Mouse (Mus musculus): ENCODE results near the gene Ccdc181.
A peak's percentile ranks its signal among the peaks of the same experiment; 100 is the strongest.

The Ccdc181 gene

DNA sequence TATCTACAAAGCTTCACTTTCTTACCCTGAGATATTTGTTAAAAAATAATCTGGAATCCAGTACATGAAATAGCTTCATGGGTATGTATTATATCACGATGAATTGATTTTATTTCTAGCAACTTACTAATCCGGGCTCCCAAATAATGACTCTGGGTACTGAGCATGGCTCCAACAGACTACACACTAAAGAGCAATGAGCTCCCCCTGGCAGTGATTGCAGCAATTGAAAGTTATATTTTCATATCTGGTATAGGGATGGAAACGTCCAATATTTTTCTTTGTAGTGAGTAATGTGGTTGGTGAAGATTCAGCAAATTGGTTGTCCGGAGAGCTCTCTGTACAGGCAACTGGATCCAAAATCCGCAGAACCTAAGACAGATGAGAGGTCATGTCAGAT lies 16.7 kb downstream of the Ccdc181 start:
- no peak for DNase-seq

DNA sequence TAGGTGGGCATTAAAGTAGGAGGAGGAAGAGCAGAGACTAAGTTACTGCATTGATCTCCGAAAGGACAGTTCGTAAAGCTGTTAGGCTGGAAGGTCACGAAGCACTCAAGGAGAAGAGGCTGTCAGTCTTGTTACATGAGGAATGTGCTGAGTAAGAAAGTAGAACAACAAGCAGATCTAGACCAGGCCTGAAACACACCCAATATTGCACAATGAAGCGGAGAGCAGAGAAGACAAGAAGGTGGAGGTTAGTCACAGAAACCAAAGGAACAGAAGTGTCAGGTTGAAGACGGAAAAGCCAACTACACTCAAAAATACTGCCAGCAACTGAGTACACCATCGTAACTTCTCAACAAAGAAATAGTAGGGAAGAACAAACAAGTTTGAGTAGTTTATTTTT lies 18.7 kb downstream of the Ccdc181 start:
- DNase-seq: no peak

DNA sequence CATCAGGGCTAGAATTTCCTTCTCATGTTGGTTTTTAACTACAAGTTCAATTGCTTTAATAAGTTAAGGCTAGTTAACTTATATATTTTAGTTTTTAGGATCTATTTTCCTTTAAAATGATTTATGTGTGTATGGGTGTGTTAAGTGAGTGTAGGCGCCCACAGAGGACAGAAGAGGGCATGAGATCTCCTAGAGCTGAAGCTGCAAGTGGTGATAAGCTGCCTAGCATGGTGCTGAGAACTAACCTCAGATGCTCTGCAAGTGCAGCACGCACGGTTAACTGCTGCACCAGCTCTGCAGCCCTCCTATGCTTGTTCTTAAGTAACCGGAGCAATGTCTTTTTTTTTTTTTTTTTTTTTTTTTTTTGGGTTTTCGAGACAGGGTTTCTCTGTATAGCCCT lies 21.1 kb downstream of the Ccdc181 start:
- no peak for DNase-seq

DNA sequence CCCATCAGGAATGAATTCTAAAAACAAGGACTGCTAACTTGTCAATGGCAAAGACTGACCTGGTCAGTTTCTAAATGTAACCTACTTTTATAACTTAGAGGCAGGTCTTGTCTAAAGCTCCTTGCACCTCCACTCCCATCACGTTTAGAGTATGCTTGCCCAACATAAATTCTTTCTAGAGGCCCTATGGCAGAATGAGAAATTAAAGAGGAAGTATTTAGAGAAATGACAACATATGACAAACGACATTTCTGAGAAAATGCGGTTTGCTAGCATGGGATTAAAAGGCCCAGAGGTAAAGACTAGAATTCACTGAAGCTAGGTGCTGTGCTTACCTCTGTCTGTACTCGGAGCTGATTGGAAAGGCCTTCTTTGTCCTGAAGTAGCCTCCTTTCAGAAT lies 26.6 kb downstream of the Ccdc181 start:
- DNase-seq: no peak

DNA sequence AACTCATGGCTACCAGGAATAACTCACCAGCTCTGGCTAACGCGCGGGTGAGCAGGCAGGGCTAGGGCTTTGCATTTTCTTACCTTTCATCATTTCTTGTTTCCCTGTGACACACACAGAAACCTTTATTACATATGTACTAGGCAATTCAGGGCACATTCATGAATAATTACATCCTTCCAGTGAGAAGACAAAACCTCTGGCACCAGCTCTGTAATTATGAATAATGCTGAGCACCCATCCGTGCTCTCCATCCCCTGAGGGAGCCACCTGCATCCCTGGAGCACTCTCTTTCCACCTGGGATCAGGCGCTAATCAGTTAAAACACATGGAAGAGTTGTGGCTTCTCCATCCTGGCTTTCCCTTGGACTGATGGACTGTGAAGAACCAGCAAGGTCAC lies 28.4 kb downstream of the Ccdc181 start, which contains the start of gene Nme7:
Gene Nme7 (plus strand): TSS at position 301 of the 400 bp plus-strand sequence.
- no peak for DNase-seq

DNA sequence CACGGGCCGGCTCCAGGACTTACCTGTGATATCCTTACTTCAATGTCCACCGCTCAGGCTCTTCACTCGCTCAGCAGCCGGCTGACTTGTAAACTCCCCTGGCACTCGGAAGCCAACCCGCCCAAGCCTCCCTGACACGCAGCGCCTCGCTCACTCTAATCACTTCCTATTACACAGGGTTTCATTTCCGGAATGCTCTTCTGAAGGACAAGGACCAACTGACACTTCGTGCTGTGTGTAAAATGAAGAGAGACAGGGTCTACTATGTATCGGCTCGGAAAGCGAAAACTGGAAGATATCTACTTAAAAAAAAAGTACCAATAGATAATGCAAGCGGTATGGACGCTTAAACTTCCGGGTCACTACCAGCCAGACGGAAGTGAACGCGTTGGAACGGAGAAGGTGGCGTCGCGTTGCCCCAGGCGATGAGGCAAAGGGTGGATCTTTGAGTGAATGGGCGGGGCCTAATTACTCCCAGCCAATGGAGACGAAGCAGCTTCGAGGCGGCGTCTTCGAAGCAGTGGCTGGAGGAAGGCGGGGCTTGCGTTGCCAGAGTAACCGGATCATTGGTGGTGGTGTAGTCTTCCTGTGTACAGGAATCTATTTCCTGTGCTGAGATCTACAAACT lies 31.9 kb downstream of the Ccdc181 start, which contains the start of gene Blzf1:
Gene Blzf1 (minus strand): TSS at position 366 of the 628 bp plus-strand sequence.
- DNase-seq: peak; percentile 92 to 98

DNA sequence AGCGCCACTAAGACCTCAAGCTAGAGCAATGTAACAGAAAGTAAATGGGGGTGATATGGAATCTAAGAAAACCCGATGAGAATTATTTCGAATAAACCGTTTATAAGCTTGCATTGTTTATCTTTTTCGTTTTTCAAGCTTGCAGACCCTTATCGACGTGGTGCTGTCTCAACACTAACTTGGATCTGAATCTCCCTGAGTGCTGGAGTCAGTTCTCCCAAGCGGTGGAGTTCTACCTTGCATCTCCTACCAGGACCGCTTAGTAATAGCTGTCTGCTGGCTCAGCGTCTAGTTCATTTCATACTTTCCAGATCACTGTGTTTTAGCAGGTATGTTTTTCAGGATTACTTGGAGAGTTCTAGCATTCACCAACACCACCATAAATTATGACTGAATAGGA lies 32.5 kb downstream of the Ccdc181 start:
- no peak for DNase-seq

DNA sequence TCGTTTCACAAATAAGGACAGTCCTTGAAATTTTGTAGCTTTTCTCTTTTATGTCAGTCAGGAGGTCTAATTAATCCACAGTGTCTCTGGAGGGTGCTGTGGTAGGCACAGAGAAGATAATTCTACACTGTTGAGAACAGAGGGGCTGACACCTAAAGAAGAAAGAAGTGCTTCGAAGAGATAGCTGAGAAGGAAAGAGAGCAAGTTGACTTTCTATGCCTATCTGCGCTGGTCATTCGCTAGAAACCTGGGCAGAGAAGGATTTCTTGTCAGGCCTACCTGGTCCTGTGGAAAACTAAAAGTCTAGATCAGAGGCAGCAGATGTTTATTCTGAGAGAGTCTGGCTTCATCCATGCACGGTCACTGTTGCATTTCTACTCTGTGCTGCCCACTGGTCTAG lies 38.7 kb downstream of the Ccdc181 start:
- no peak for DNase-seq

DNA sequence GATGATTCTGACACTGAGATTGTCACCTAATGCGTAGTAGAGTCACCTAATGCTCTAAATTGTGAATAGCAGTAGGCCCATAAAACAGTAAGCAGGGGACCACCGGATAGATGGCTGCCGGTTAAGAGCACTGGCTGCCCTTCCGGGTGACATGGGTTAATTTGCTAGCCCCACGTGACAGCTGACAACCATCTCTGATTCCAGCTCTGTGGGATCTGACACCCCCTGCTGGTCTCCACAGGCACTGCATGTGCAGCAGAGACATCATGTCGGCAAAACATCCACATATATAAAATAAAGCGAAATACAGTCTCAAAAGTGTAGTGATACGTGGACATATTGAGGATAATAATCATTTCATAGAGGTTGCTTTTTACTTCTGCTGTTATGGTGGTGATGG lies 39.9 kb downstream of the Ccdc181 start:
- peak; percentile 33 to 61 for DNase-seq

DNA sequence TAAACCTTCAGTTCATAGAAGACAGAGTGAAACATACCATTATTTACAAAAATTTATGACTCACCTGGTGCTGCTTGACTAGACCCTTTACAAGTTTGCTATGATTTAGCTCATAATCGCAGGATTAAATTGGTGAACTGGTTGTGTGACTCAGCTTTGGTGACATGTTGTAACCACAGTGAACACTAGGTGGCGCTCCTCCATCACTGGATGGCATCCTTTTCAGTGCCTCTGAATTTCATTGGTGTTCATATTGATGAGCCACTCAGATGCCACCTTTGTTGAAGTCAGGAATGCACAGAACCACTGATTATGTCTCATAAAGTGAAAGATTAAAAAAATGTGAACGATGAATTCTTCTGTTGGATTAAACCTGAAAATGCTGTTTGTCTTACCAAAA lies 41.3 kb downstream of the Ccdc181 start:
- DNase-seq: peak; percentile 78 to 89

DNA sequence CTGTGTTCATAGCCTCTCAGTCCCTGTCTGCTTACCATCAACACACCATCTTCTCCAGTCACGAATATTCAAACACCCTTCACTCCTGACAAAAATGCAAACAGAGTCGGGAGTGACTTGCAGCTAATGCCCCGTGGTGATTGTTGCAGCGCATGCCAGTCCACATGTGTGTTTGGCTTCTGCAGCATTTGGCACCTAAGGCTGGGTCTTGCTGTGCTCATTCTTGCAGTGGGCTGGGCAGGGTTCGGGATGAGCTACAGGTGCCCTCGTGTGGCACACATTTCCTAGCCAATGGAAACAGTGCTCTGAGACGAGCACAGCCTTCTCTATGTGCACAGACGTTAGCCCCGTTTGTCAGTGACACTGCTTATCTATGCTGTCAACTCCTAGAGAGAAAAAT lies 41.9 kb downstream of the Ccdc181 start:
- DNase-seq: no peak

DNA sequence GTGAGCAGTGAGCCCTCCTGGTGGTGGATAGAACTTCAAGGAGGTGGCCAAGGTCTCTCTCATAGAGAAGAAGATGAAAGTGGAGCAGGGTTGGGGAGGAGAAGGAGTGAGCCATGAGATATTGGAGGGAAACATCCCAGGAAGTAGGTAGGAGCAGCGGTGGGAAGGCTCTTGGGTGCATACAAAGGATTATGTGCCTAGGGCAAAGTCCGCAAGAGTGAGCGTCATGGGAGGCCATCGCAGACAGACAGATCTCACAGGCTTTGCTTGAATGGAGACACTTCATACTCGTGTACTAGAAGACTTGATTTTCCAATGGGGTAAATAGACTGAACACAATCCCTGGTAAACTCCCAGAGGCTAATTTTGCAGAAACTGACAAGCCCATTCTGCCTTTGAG lies 43.1 kb downstream of the Ccdc181 start:
- no peak for DNase-seq

DNA sequence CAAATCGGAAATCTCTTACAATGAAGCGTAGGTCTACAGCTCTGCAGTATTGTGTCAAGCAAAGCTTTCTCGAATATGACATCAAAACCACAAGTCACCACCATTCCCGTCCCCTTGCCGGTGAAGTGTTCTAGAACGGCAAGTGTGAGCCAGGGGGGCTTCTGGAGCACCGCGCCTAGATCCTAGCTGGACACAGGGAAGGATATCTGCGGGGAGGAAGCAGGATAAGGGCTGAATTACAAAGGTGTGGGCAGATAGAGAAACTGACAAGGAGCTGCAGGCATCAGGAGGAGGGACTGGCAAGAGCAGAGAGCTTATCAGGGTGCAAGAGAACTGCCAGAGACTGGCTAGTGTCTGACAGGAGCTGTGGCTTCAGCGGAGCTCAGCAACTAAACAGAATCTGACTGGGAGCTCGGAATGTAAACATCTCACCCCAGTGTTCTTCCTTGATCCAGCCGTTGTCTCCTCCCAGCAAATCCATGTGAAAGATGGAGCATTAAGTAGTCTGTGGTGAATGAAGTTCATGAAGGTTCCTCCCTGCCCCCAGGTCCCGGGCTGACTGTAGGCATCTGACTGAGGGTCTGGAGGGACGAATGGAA lies 44.3 kb downstream of the Ccdc181 start:
- no peak for DNase-seq

DNA sequence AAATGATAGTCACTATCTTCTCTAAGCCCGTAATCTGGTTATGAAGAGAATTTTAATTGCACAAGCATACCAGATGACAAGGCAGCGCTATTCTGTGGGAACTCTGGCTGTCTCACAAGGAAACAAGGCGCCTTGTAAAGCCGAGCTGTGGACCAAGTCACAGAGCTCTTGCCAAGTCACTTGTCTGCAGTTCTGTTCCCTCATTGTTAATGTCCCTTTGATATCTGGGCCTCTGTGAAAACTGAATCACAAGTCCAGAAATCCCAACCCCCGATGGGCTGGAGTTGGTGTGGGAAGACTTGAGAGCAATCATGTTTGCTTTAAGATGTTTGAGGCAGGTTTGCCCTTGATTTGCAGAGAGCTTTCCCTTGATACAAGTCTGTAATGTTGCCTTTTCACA lies 45.3 kb downstream of the Ccdc181 start:
- DNase-seq: no peak

DNA sequence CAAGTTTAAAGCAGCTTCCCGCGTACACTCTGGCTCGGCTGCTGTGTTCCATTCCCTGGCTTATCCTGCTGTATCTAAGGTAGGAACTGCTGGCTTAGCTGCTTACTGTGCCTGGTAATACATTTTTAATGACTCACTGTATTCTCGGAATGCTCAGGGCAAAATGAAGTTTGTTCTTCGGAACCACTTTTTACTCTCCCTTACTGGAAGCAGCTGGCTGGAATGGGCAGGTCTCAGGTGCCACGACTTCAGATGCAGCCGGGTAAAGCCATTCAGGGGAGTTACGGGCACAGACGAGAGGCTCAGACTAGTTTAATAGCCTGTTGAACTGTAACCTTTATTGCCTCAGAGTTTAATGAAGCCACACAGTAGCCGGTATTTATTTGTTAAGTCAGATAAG lies 46.0 kb downstream of the Ccdc181 start:
- DNase-seq: no peak

DNA sequence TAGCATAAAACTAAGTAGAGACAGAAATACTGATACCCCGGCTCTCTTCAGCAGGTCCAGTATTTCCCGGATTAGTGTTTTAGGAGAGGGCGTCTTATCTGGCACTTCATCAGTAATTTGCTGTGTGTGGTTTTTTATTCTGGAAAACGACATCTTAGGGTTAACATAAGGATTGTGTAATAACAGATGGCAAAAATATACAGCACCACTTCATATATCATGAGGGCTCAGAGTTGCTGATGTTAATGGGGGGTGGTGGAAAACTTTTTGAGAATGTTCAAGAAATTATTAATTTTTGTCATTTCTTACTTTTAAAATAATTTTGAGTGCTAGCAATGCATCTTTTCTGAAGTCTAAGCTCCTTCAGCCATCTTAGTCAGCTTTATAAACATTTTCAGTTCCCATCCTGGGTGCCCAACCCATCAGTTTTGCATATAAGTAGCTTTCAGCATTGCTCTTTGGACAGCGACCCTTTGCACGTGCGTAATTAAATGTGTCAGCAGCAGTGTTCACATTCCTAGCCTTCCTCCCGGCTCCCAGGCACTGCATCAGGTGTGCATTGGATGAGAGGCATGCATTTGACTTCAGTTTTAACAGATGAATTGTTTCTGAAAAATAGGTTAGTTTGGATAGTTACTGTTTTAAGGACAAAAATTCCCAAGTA lies 47.7 kb downstream of the Ccdc181 start:
- no peak for DNase-seq

DNA sequence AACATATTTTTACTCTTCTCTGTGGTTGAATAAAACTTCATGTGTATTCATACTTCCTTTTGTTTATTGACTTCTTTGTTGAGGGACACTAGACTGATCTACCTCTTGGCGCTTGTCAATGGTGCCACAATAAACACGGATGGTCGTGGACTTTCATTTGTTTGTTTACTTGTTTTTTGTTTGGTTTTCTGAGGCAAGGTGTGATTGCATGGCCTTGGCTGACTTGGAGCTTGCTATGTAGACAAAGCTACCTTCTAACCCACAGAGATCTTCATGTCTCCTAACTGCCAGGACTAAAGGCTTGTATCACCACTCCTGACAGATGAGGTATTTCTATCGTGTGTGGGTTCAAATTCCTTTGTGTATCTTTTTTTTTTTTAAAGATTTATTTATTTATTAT lies 48.8 kb downstream of the Ccdc181 start:
- no peak for DNase-seq

DNA sequence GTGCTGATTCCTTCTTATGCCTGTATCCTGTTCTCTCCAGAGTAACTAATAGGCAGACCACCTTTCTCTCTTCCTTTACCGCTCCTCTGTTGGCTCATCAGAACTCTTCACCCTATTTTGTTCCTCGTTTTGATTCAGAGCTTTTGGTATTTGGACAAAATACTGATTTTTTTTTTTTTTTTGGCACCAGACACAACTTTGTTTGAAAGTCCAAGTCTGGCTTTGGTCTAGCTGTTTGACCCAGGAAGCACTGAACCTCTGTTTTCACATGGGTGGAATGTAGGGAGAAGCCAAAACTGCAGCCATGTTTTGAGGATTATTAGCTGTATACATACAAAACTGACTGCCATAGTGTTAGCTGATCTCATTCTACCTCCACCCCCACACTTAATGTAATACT lies 49.5 kb downstream of the Ccdc181 start:
- DNase-seq: no peak

DNA sequence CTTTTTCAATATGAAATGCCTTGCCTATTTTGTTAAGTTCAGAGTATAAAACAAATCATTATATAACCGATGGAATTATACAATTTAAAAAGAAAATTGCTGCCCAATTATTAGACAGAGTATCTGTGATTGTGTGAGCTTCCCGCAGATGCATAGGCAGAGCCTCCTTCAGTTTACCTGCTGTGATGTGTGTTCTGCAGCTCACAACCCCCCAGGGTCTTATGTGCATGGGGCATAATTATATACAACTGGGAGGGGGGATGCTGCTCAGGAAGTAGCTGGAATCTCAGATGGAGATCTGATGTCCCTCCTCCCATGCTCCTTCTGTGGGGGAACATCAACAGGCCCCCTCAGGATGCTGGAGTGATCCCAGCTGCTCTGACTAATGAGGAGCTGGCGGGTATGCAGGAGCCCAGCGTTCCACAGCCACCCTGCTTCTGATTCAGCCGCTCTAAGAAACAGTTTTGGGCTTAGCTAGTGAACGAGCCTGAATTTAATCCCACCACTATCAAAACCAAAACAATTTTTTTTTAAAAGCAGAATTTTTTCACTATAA lies 51.3 kb downstream of the Ccdc181 start:
- no peak for DNase-seq

DNA sequence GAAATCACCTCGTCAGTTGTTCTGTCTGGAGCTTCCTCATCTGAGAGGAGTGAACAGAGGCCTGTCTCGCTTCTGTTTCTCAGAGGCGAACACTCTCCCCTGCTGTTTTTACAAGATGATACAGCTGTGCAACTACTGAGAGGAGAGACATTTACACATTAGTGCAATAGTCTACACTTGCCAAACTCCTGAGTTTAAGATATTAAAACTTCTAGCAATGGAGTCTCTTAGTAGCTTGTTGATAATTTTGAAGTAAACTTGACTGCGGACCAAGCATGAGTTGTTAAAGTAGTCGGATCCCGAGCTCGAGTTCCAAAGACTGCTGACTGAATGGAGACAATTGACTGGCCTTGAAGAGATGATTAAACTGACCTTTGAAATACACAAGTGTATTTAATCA lies 52.4 kb downstream of the Ccdc181 start:
- no peak for DNase-seq

DNA sequence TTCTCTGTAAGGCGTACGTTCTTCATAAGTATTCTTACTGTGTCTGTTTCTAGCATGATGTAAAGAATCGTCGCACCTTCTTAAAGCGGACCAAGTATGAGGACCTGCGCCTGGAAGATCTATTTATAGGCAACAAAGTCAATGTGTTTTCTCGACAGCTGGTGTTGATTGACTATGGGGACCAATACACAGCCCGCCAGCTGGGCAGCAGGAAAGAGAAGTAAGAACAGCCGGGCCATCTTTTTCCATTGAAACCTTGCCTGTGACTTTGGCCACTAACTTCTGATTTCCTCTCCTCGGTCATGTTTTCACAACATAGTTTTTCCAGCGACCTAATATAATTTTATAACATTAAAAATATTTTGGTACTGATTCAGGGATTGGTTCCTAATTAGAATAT lies 57.2 kb downstream of the Ccdc181 start:
- DNase-seq: no peak

DNA sequence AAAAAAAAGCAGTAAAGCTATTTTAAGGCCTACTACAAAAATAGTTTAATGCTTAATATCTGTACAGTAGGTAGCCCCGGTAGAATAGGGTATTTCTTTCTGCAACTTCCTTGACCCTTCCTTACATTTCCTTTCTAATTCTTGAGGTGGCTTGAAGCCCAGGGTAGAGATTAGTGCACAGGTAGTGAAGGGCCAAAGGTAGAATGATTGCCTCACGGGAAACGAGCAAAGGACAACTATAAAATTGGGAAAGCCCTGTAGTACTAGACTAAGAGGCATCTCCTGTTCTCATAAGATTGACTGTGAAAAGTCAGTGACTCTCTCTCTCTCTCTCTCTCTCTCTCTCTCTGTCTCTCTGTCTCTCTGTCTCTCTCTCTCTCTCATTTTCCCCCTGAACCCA lies 60.0 kb downstream of the Ccdc181 start:
- no peak for DNase-seq

DNA sequence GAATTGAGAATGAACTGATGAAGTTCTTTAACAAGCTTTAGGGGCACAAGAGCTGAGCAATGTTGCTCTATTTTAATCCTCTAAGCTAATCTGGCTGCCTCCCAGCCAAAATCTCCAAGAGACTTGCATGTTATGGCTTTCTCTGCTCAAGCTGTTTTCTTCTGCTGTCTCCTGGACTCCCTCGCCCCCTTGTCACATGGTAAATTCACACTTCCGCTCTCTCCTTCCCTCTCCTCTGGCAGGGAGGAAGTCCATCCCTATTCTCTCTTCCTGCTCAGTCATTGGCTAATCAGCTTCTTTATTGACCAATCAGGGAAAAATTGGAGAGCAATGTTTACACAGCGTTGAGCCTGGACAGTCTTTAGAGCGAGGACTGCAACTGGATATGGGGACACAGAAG lies 60.5 kb downstream of the Ccdc181 start:
- no peak for DNase-seq

All from cerebellum, postnatal 25 days (tissue).